Mouse (Mus musculus): ENCODE results near the gene Gm43638. TPM values are rescaled to one million over a fixed set of nuclear protein-coding genes. Genes with fewer than 3 reads are reported as not detected.
"Not testable (repeated sequence)": the region's sequence is repeated elsewhere in the genome, so short reads cannot be mapped to it uniquely, and the experiment has no call there.

The Gm43638 gene
- total RNA-seq (2022): not detected

DNA sequence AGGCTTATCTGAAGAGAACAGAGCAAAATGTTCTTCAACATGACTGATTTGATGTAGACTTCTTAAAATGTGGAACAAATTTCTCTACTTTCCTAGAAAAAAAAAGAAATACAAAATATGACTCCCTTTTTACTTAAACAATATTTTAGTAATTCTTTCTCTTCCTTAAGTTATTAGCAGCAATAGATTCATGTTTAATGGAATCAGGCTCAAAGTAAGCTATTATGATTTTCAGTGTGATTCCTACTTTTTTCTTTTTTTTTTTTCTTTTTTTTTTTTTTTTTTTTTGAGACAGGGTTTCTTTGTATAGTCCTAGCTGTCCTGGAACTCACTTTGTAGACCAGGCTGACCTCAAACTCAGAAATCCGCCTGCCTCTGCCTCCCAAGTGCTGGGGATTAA lies at the start of gene Gm43638:
TSS of gene Gm43638 (minus strand) at position 101 of the 400 bp plus-strand sequence.
- DNase-seq (ENCODE audit: low spot score): not testable (repeated sequence)

DNA sequence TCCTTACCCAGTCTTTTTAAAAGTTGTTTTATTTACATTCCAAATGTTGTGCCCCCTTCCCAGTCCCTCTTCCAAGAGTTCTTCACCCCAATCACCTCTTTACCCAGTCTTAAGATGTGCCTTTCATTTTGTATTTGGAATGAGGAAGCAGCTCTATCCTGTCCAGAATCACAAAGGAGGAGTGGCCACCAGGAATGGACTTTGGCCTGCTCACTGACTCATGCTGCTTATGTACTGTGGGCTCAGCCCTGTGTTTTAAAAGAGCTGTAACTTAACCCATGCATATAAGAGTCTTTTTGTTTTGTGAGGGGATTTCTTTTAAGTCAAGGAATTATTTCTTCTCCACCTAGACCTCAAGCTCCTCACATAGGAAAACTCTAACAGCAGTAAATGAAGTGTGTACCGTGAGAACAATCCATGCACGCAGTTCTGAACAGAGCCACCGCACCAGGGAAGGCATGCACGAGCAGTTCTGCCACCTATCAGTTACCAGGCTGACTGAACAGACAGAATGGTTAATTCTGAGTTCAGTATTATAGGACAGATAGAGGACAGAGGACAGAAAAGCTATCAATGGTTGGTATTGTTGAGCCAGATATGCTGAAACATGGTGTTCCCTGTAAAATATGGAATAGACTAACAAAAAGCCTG lies 49.5 kb upstream of the Gm43638 start:
- DNase-seq (ENCODE audit: low spot score): no peak

DNA sequence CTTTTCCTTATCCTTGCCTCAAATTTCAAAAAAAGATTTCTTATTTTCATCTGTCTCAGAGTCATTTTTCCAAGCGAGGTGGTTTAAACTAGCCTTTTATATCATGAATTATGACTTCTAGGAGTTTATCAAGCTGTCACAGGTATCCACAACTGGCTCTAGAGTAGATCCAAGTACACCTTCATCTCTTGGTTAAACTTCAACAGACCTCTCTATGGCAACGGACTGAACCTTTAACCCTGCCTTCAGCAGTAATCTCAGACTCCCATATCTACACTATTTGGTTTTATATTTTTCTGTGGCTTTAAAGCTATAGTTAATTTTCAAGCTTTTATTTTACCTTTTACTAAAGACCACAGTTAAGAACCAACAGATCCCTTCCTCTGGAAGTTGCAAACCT lies 45.7 kb upstream of the Gm43638 start:
- DNase-seq (ENCODE audit: low spot score): no peak

DNA sequence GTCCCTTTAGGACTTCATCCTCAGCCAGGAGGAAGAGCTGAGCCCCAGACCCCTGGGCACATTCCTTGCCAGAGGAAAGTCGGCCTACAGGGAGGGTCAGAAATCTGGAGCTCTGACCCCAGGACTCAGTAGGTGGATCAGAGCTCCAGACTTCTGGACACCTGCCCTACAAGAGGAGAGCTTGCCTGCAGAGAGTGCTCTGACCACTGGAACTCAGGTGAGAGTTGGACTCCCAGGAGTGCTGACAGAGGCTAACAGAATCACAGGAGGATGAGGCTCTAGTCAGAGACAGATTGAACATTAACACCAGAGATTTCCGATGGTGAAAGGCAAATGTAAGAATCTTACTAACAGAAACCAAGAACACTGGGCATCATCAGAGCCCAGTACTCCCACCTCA lies 37.0 kb upstream of the Gm43638 start:
- not testable (repeated sequence) for DNase-seq (ENCODE audit: low spot score)

DNA sequence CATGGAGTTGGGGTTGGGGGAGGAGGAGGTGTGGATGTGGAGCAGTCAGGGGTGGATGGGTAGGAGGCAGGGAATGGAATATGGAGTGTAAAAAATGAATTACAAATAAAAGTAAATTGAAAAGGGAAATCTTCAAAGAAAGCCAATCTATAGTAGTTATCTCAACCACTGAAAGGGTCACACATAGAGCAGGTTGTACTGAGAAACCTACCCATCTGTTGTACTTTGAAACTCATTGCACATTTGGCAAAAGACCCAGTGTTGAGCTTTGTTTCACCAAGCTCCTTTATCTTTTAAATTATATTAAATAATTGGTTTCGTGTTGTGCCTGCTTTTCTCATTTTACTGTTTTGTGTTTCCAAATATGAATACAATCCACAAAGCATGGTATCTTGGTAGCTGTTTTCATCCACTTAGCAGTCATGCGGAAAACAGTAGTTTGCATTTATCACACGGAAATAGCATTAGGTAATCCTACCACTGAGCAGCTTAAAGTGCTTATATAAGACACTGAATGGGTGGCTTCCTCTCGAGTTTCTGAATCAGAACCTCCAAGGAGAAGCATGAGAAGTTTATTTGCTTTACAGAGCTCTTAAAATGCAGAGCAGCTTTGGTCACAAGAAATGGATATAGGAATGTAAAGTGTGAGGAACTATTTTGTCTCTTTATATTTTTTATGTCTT lies 19.3 kb upstream of the Gm43638 start:
- no peak for DNase-seq (ENCODE audit: low spot score)

DNA sequence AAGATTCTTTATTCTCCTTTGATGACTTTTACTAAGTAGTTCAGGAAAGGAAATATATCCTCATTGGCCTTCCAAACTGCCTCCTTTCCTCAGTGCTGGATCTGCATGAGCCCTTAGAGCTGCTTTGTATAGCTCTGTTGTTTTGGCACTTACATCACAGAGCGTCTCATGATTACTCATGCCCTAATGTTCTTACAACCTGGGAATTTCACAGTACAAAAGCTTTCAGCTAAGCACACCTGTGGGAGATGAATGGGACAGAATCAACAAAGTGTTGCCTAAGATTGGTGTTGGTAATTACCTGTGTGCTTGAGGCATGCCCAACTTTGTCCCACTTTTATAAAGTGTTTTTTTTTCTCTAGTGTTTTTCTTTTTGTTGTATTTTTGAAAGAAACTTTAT lies 16.1 kb upstream of the Gm43638 start:
- no peak for DNase-seq (ENCODE audit: low spot score)

DNA sequence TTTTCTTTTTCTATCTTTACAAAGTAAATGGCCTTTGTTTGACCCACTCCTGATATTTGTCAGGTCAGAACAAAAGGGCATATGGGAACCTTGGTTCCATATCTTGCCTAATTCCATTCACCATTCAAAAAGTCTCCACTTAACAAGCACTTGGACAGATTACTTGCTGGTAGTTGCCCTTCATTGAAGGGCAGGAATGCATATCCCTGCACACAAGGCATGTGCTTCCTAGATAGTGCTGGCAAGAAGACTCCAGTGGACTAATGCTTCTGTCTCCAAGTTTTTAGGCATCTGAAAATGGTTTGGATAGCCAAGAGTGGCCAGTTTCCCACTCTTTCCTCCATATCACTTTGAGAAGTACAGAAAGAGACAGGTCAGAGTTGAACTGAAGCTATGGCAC lies 12.7 kb upstream of the Gm43638 start:
- DNase-seq (ENCODE audit: low spot score): no peak

DNA sequence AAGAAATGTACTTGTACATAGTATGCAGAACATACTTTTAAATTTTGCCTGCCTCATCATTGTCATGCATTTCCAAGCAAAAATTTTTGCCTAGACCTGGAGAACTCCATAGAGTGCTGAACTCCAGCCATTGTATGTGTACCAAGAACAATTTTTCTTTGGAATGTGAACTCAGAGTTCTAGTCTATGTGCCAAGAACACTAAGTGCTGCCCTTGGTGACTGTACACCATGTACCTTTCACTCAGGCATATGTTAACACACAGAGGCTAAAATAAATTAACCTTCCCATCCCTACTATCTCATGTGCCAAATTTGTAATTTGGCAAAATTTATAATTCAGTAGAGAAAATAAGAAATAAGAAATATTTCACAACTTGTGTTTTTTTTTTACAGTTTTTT lies 12.3 kb upstream of the Gm43638 start:
- peak; percentile 18 for DNase-seq (ENCODE audit: low spot score)

DNA sequence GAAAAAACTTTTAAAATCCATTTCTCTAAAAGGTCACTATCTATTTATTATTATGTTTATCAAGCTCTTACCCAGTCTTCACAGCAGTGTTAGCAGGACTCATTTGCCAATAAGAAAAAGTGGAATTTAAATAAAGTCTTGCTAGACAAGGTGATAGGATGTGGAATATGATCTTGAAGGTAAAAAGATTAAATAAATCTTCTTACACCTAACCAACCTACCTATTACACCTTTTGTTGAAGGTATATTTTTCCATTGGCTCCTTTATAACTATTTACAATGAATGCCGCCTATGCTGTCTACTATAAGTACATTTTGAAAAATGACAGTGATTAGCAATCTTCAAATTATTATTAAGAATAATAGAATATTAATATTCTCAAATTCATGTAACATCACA lies 4.2 kb upstream of the Gm43638 start, which contains the start of gene Ugt2a1:
TSS of gene Ugt2a1 (minus strand) at position 101 of the 400 bp plus-strand sequence.
- DNase-seq (ENCODE audit: low spot score): no peak

DNA sequence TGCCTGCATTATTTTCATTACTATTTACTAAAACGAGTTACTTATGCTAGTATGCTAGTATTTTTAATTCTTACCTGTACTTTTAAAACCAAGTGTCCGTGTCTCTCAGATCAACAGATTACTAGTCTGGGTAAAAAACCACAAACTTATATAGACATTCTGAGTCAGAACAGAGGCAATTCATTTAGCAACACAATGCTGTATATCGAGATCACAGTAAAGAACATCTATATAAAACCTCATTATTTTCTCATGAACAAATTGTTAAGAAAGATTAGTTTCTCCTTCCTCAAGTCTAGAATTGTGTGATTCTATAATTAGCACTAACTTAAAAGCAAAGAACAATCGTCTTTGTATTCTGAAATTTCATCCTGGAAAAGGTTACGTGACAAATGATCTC lies 4.4 kb downstream of the Gm43638 start, which contains the start of gene Ugt2a2:
TSS of gene Ugt2a2 (minus strand) at position 101 of the 400 bp plus-strand sequence.
- no peak for DNase-seq (ENCODE audit: low spot score)

DNA sequence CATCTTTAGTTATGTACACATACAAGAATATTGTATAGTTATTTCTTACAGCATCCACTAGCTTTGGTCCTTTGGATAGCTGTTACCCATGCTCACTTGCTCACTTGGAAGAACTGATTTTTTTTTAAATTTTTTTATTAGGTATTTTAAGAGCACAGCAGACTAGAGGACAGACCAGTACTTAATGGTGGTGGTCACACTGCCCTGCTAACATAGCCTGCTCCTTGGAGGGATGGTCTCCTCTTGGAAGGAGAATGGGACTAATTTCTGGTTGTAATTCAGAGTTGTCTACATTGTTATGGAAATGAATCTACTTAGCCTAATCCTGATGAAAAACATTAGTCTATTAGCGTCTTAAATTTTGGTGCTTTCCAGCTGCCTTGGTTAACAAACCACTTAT lies 27.8 kb downstream of the Gm43638 start:
- no peak for DNase-seq (ENCODE audit: low spot score)

DNA sequence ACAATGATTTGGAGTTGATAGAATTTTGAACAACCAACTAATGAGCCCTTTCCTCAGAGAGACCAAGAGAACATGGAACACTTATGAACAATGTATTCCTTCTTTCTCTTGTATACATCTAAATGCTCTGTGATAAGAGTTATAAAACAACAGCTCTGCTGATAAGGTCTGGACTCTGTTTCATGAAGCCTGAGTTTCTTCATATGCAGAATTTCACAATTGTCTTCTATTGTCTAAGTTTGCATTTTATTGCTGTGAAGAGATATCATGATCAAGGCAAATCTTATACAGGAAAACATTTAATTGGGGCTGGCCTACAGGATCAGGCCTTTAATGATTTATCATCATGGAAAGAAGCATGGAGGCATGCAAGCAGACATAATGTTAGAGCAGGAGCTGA lies 28.9 kb downstream of the Gm43638 start:
- DNase-seq (ENCODE audit: low spot score): no peak

DNA sequence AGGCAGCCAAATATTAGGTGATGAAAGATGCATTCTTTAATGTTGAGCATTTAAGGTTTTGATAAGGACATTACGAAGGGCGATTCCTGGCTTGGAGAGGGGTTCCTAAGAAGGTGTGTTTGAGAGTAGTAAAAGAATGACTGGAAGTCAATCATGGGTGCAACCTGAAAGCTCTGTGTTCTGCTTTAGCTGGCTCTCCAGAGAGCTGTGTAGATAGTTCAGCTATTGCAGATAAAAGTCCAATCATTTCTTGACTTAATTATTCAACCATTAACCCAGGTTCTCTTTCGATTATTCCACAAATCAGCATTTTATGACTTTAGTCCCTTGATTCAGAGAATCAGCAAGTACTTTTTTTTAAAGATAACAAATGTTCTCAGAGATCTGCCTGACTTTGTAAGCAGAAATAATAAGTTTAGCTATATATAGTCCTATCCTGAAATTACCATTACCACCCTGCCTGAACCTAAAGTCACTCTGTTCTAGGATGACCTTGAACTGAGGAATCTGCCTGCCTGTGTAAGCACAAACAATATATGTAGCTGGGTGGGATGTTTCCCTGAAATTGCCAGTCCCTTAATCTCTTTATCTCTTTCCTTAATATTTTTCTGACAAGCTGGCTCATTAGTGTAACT lies 30.3 kb downstream of the Gm43638 start:
- DNase-seq (ENCODE audit: low spot score): no peak

DNA sequence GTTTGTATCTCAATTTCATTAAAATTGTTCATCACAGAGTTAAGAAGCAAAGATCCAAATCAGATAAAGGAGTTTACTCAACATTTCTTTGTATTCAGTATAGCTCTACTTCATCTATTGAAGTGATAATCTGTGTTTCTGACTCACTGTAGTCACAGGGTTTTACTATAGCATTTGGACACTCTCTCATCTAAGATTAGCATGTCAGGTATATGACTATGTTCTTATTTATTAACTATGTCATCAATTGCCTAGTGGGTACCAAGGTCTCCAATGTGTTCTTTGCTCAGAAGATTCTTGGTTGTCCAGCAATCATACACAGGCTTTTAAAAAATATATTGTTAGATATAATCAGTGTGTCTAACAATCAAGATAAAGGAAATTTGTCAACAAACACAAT lies 31.1 kb downstream of the Gm43638 start:
- DNase-seq (ENCODE audit: low spot score): no peak

DNA sequence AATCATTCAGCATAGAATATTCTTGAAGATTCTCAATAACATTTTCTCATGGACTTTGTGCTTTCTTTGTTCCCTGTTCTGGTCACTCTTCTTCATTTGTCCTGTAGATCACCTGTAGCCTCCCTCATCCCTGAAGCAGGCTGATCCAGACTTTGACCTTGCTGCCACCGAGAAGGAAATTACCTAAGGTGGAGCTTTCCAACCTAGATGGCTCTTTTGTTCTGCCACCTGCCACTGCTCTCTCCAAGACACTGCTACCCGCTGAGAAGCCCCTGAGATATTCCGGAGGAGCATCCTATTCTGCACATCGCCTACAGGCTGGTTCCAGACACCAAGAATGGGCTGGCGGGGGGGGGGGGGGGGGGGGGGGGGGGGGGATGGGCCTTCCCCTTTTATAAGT lies 34.1 kb downstream of the Gm43638 start:
- DNase-seq (ENCODE audit: low spot score): not testable (repeated sequence)

DNA sequence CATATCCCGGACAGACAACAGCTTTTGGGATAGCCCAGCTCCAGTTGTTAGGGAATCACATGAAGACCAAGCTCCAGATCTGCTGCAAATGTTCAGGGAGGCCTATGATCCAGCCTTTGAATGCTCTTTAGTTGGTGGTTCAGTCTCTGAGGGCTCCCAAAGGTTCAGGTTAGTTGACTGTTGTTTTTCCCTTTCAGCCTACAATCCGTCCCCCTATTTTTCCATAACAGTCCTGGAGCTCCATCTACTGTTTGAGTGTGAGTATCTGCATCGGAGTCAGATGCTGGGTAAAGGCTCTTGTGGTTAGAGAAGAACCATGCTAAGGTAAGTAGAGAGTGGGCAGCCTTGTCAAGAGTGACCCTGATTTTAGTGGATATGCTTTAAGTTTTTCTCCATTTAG lies 50.3 kb downstream of the Gm43638 start:
- DNase-seq (ENCODE audit: low spot score): no peak

DNA sequence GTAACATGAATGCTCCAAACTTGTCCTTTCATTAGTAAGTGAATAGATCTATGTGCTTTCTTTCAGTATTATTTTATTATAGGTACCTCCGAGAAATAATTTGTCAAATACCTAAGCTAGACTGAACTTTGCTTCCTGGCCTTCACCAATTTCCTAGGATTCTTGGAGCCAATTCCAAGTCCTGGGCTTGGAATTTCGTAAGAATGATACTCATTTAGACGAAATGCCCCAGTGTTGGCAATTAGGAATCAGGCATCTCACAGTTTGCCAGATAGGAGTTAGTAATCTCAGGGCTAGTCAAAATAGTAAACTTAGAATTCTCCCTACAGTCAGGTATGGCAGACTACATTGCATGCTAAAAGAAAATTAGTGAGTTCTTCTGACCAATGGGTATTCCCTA lies 60.9 kb downstream of the Gm43638 start:
- no peak for DNase-seq (ENCODE audit: low spot score)

DNA sequence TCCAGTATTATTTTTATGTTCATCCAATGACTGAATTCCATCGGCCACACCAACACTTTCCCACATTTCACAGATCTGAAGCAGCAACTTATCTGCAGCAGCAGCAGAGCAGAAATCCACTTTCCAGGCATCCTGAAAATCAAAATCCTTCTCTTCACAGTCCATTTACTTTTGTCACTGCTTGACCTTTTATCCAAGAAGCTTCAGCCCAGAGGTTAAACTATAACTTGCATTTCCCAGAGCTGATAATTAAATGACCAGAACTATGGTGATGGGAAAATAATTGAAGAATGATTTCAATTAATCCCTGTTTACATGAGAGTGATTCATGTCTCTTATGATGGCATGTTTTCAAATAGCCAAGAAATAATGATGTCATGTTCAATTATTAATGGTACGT lies 62.6 kb downstream of the Gm43638 start, which contains the start of gene Ugt2b38:
TSS of gene Ugt2b38 (minus strand) at position 163 of the 400 bp plus-strand sequence.
- DNase-seq (ENCODE audit: low spot score): not testable (repeated sequence)
